Mouse (Mus musculus) frontal cortex, postnatal 10 days (tissue): Measurements from ENCODE around the gene Ifitm10.

Source experiments
- DNase-seq, 2 experiments: peaks; one replicate each; pipeline ENCODE4 v3.0.0; 2022; ENCODE audit warnings: low spot score in 2 of 2, mixed read lengths in 1 of 2

Ifitm10 gene

DNA sequence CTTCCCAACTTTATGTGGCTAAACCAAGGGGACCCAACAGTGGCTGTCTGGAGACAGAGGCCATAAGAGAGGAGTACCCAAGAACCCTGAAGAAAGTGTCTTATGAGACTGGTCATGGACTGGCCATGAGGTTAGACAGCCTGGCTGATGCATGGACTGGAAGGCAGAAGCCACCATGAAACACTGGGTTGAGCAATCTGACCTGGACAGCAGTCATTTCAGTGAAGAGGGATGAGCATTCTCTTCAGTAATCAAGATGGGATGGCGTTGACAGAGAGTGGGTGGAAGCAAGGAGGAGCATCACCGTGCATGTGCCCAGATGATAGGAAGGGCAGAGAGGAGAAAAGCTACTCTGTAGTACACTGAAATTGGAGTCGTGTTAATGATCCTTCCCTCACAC lies 17.6 kb upstream of the Ifitm10 start:
- no peak for DNase-seq

DNA sequence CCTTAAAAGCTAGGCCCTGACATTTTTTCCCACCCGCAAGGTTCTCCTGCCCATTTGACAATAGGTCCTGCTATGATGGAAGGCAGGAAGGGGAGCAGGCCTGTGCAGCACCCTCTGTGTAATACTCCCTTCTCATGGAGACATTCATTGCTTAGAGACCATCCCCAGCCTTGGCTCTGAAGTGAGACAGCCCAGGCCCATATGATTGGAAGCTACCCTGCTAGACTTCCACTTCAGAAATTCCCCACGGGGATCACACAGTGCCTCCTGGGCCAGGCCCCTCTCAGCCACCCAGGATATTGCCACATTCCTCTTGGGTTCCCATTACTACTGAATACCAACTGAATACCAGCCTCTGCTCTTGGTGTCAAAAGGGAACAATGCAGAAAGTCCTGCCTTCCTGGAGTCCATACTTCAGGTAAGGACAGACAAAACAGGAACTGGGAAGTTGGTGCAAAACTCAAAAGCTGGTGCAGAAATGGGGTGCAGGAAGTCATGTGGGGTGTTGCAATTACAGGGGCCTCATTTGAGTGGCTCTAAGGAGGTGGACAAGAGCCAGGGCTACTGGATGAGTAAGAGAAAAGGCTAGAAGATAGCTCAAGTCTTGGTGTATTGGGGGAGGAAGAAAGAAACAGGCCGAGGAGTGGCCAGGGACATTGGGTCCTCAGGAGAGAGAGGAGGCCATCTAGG lies 16.6 kb upstream of the Ifitm10 start:
- no peak for DNase-seq

DNA sequence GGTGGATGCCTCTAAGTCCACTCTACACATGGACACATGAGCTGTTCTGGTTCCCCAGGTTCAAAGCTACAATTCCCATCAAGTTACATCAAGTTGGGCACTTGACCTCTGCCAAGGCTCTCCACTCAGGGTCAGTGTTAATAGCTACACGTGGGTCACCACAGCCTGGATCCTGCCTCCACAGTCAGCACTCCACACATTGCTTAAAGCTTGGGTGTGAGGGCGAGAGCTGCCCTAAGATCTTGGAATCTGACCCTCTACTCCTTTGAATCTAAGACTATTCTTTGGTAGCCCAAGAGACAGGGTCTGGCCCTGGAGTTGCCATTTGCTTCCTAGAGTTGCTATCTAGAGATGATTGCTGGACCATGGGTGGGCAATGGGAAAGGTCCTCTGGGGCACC lies 15.2 kb upstream of the Ifitm10 start:
- DNase-seq, result no peak

- no peak for DNase-seq
Observed at GRCm38 (mm10) chr7:142388198-142388597, 14.6 kb upstream of the Ifitm10 start.

DNA sequence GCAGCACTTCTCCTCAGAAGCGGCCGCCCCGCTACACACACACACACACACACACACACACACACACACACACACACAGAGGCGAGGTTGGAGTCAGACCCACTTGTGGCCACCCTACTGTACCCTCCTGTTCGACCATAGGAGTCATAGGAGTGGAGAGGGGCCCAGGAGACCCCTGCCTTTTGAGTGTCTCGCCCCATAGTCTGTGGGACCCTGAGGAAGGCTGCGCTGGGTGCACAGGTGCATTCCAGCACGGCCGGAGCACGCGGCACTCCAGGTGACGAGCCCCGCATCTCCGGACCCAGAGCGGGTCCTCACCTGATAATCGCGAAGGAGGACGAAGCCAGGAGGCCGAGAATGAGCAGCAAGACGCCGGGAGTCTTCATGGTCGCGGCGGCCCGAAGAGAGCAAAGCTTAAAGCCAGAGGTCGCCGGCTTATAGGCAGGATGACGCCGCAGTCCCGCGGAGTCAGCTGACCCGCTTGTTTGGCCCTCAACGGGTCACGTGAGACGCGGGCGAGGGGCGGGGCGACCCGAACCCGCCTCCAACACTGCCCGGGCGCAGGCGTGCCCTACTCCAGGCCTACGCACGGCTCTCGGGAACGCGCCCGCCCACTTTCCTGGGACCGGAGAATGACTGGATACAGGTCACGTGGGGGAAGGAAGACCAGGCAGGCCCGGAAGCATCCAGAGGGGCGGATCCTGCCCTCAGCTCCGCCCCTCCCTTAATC lies 14.0 kb upstream of the Ifitm10 start, which contains the start of gene Ctsd:
Ctsd (minus strand) TSS at position 620 of the 730 bp plus-strand sequence.
- DNase-seq, result peak; percentile 96 to 97

DNA sequence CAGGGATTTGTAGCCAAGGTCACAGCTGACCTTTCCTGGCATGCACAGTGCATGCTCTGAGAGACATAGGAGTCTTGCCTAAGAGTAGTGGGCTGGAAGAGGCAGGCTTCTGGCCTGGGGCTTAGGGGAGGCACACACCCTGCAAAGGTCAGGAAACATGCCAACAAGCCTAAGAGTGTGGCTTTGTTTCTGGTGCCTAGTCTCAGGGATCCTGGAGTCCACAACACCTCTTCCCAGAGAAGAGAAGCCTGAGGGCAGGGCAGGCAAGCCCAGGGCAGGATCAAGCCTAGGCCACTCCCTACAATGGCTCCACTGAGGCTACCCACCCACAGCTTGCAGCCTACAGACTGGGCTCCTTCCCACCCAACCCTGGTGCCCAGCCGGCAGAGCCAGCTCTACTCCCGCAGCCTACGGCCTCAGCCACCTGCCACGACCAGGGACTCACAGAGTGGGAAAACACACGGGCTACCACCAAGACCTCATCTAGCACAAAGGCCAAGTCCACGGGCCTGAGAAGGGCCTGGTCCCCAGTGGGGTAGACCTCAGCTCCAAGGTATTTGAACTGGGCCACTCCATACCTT lies 13.2 kb upstream of the Ifitm10 start:
- DNase-seq, result no peak

- no peak for DNase-seq
Observed at GRCm38 (mm10) chr7:142385742-142386403, 12.3 kb upstream of the Ifitm10 start.

- no peak for DNase-seq
Observed at GRCm38 (mm10) chr7:142384306-142384705, 10.8 kb upstream of the Ifitm10 start.

- no peak for DNase-seq
Observed at GRCm38 (mm10) chr7:142382567-142382966, 9.0 kb upstream of the Ifitm10 start, which contains the start of gene Gm49369. Gm49369 (minus strand) TSS chr7:142382667.

- no peak for DNase-seq
Observed at GRCm38 (mm10) chr7:142381175-142381574, 7.6 kb upstream of the Ifitm10 start.

- DNase-seq, result no peak
Observed at GRCm38 (mm10) chr7:142379186-142379585, 5.6 kb upstream of the Ifitm10 start.

DNA sequence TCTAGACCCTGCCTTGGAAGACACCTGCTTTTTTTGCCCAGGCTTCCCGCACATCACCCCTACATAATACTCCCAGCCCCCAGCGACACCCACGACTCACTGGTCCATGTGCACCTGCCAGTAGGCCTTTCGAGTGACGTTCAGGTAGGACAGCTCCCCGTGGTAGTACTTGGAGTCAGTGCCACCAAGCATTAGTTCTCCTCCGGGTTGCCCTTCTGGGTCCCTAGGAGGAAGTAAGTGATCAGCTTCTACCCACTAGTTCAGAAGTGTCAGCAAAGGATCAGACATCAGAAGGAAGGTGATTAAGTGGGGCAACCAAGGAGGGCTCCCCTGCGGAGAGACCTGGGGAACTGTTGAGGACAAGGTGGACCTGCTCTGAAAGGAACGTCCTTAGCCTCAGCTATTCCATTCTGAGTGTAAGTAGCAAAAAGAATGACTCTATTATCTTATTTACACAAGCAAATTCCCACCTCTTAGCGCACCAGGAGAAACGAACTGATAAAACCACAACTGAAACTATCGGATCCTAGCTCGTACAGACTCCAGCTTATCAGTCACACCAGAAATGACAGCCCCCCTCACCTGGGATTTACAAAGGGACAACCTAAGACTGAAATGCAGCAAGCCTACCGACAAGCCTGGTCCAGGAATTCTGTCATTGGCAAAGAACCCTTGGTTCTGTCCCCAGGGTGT lies 3.8 kb upstream of the Ifitm10 start:
- DNase-seq, result no peak

DNA sequence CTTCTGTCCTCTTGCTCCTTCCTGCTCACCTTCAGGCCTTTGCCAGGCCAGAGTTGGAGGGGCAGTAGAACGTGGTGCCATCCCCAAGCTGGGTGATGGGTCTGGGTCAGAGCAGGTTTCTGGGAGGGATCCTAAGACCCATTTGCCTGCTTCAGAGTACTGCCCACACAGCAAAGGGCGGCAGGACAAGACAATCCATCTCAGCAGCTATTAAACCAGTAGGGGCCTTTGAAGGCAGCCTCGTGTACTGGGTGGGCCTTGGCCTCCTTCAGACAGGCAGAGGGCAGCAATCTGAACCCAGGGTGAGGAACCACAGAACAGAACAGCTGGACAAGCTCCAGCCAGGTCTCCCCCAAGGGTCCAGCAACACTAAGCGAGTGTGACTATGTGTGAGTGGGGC lies 2.5 kb upstream of the Ifitm10 start:
- DNase-seq, result no peak

- DNase-seq, result no peak
Observed at GRCm38 (mm10) chr7:142375261-142375724, 1.7 kb upstream of the Ifitm10 start.

DNA sequence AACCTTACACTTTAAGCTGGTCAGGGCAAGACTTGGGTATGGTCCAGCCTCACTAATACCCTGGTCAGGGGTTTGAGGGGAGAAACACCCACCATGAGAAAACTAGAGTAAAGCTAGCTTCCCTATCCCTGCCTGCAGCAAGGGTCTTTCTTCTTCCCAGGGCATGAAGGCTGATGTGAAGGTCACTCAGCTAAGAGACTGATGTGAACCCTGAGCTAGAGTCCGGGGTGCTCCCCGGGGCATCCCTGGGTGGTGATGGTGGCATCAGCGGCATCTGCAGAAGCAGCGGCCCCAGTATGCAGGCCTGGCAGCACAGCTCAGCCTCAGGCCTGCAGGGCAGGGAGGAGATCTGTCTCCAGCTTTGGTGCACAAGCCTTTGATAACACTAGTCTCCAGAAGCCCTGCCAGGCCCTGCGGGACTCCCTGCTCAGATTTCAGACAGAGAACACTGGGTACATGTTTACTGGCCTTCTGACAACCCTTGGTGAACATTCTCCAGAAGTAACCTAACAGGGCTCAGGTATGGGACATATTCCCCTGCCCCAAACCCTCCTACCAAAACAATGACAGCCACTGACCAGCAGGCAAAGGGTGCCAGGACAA lies 961 bp upstream of the Ifitm10 start:
- DNase-seq, result no peak

DNA sequence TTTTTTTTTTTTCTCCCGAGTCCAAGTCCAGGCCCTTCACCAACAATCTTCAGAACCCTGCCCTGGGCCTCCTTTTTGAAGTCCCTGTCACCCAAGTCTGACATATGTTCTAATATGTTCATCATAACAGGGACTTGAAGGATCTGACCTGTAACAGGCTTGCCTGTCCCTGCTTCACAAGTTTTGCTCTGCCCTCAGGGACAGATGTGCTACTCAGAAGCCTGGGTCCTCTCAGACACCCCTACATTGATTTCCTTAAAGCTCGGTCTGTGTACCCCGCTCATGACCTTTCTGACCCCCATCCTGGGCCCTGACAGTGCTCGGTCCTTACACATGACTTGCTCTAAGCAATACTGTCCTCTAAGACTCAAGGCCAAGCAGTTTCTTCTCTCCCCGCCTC lies 514 bp downstream of the Ifitm10 start:
- DNase-seq, result no peak

DNA sequence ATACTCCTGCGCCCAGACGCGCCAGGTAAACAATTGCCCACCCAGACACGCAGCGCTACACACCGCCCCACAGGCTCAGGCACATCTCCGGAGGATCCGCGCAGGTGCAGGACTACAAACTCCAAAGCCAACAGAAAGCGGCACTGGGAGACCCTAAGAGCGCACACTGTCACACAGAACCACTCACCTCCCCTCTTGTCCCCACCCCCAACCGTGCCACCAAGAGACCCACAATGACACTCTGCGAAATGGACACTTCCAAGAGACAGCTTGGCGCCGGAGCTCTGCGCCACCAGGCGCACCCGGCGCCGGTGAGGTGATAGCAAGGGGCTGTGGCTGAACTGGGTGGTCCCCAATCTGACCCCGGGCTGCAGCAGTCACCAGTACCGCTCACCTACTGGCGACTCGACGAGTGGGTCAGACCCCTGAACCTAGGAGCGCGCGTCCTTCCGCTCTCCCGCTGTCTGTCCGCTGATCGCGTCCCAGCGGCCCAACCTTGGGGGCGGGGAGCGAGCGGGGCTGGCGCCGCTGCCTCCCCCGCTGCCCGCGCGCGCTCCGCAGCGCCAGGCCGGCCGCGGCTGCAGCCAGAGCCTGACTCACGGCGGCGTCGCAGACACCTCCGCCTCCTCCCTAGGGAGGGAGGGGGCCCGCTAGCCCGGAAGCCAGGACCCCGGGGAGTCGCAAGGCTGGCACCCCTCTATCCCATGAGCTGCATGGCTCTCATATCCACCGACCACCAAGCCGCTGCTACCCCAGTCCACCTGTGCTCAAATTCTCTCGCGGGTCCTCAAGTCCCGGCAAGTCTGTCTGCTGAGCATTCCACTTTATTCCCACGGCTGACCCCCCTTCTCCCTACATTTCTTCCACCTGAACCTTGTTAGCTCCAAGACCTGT lies 1.5 kb downstream of the Ifitm10 start:
- DNase-seq, result no peak

DNA sequence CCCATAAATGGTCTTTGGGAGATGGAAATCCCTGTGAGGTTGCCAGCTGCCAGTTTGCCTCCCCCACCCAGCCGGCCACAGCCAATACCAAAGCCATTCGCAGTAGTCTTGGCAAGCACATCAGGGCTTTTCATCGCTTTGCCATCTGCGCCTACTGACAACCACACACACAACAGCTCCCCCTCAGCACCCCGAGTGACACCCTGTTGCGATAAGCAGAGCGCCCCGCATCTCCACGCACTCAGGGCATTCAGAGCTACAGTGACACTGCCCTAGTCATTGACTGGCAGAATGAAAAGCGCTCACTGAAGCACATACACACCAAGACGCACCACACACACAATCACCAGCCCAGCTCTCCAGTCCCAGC lies 2.2 kb downstream of the Ifitm10 start:
- peak; percentile 40 to 63 for DNase-seq

DNA sequence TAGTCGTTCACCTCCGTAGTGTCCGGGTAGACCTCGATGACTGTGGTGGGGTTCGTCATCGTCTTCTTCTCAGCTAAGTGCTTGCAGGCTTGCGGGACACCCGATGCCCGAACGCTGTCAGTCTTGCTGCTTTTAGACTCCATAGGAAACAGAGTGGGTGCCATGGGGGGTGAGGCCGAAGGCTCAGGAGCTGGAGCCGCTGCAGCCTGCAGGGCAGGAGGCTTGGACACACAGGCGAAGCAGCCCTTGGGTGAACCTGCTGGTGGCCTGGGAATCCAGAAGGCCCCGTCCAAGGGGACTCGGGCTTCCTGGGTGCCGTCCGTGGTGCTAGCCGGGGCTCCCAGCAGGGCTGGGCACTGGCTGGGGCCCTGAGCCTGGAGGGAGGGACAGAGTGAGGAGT lies 2.6 kb downstream of the Ifitm10 start:
- DNase-seq, result no peak

DNA sequence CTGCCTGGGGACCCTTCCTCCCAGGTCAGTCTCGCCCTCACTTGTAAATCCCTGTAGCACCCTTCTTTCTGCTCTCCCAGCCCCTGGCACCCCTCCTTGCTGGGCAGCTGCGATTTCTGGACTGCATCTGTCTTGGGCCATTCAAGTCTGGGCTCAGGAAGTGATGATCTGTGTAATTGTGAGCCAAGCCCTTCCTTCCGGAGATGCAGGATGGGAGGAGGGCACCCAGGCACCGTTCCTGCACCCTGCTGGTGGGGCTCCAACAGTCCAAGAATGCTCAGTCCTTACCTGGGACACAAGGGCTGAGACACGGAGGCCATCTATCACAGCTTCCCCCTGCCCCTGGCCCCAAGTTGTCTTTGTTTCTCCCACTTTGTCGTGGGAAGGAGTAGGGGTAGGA lies 3.7 kb downstream of the Ifitm10 start:
- no peak for DNase-seq
